ENCODE assay signal across 9 mouse cellular contexts in the genomic region with DNA sequence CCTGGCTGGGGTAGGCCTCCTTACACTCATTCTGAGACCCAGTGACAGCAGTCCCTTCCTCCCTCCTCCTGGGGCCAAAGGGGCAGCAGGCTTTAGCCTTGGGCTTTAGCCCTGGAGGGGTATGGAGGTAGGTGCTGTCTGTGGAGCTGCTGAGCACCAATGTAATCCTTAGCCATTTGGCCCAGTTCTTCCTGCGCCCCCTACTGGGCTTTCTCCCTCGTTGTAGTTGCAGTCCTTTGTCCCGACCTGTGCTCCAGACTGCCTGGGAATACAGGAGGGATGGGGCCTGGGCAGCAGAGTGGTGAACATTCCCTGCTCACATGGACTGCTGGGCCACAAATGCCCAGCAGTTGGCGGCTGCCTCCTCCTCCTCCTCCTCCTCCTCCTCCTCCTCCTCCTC. TPM values are rescaled to one million over a fixed set of nuclear protein-coding genes. Genes with fewer than 3 reads are reported as not detected.
A peak's percentile ranks its signal among the peaks of the same experiment; 100 is the strongest.
DNase-seq lines count a peak whose midpoint lies in the region; ATAC-seq and TF ChIP-seq lines count a peak whose summit lies in the region.
"Had no signal": no experiment of that assay in that cellular context is flagged by ENCODE, and none has a peak within 500 bp of the region (broad histone marks: within the 10 kb centered on the region; RNA-seq: fewer than 3 reads in every experiment).

No protein-coding gene starts in this region.

- H3K4me3 ChIP-seq in kidney, adult 2 months (ENCODE audit: insufficient read depth, low read depth, low read length): no peak overlapping the region
- H3K4me3 ChIP-seq in liver, embryonic 11.5 days (ENCODE audit: low read depth, low read length): no peak overlapping the region
- H3K4me3 ChIP-seq in neural tube, embryonic 14.5 days (ENCODE audit: low read depth, low read length): no peak overlapping the region
- H3K4me3 ChIP-seq: embryonic facial prominence, embryonic 13.5 days had no signal

- peaks cover 6% of the 10 kb centered on the region; the same call in 1 of the 2 replicates for H3K4me1 ChIP-seq in kidney, adult 2 months (ENCODE audit: control insufficient read depth, insufficient read depth, low read length)
- H3K4me1 ChIP-seq in liver, embryonic 11.5 days (replicated peaks; ENCODE audit: control insufficient read depth, insufficient read depth, low read length): peaks cover 19% of the 10 kb centered on the region
- peaks cover 27% of the 10 kb centered on the region for H3K4me1 ChIP-seq in neural tube, embryonic 14.5 days (ENCODE audit: control insufficient read depth, insufficient read depth, low read length)

- H3K27ac ChIP-seq in kidney, adult 2 months (ENCODE audit: insufficient read depth, low read depth, low read length): no peak overlapping the region
- H3K27ac ChIP-seq in liver, embryonic 11.5 days (ENCODE audit: low read depth, low read length): no peak overlapping the region
- H3K27ac ChIP-seq in neural tube, embryonic 14.5 days (ENCODE audit: low read depth, low read length): no peak overlapping the region
- H3K27ac ChIP-seq: embryonic facial prominence, embryonic 13.5 days had no signal

- no peak for TF ChIP-seq POLR2A in kidney, adult 2 months (IDR thresholded peaks at IDR 0.05; ENCODE audit: low read depth, low read length)

- H3K27me3 ChIP-seq in kidney, adult 2 months (replicated peaks; ENCODE audit: control insufficient read depth, insufficient read depth, low read length): no peaks in the 10 kb centered on the region
- no peaks in the 10 kb centered on the region for H3K27me3 ChIP-seq in liver, embryonic 11.5 days (replicated peaks; ENCODE audit: control insufficient read depth, insufficient read depth, low read length)
- no peaks in the 10 kb centered on the region for H3K27me3 ChIP-seq in neural tube, embryonic 14.5 days (ENCODE audit: control insufficient read depth, insufficient read depth, low read length)

- peak; percentile 73 for TF ChIP-seq CTCF in kidney, adult 2 months (conservative IDR thresholded peaks at IDR 0.05; ENCODE audit: insufficient read depth, insufficient read length, low read depth, low read length)

- H3K9ac ChIP-seq in liver, embryonic 11.5 days (ENCODE audit: low read depth, low read length): no peak overlapping the region
- H3K9ac ChIP-seq in neural tube, embryonic 14.5 days (replicated peaks; ENCODE audit: low read depth, low read length): no peak overlapping the region

- H3K4me2 ChIP-seq in liver, embryonic 11.5 days: no peak overlapping the region
- no peak overlapping the region for H3K4me2 ChIP-seq in neural tube, embryonic 14.5 days (ENCODE audit: low read depth, low read length)
- H3K4me2 ChIP-seq: embryonic facial prominence, embryonic 13.5 days had no signal

- peak; percentile 37 for ATAC-seq in liver, embryonic 11.5 days (replicated peaks; ENCODE audit: low FRiP score)
- 0 out of 2 replicates have a peak, but pooled peaks have one; percentile 21 for ATAC-seq in neural tube, embryonic 14.5 days (ENCODE audit: low read depth)

- H3K36me3 ChIP-seq in kidney, adult 2 months (ENCODE audit: control insufficient read depth, insufficient read depth, low read length): no peaks in the 10 kb centered on the region; the same call in 1 of the 2 replicates
- peaks cover 31% of the 10 kb centered on the region for H3K36me3 ChIP-seq in liver, embryonic 11.5 days (ENCODE audit: control insufficient read depth, insufficient read depth, low read length)
- H3K36me3 ChIP-seq in neural tube, embryonic 14.5 days (ENCODE audit: control insufficient read depth, insufficient read depth, low read length): peaks cover 41% of the 10 kb centered on the region

- peak; percentile 73 for DNase-seq in urinary bladder, postnatal 14 days (ENCODE audit: low spot score)
- no peak for DNase-seq in urinary bladder, postnatal 10 days (ENCODE audit: low spot score)
- peak; percentile 71 for DNase-seq in cerebellum, adult 8-10 months
- peak; percentile 56 to 71 for DNase-seq in frontal cortex, postnatal 36 days (ENCODE audit: low spot score in 2 of 2)
- DNase-seq in kidney, adult 2 months: peak; percentile 86
- no peak for DNase-seq in liver, embryonic 11.5 days (ENCODE audit: low spot score)
- DNase-seq in thymus, postnatal 4 days: peak; percentile 76

- WGBS in kidney, adult 2 months: 10% methylated on average over 3 of the region's 4 CpGs
- WGBS in liver, embryonic 11.5 days: 12% methylated on average over 4 of the region's 4 CpGs
- WGBS in neural tube, embryonic 14.5 days: 9% methylated on average over 4 of the region's 4 CpGs

- H3K9me3 ChIP-seq in liver, embryonic 11.5 days (ENCODE audit: control insufficient read depth, low read length): no peaks in the 10 kb centered on the region
- no peaks in the 10 kb centered on the region for H3K9me3 ChIP-seq in neural tube, embryonic 14.5 days (ENCODE audit: control insufficient read depth, low read length)
- H3K9me3 ChIP-seq: embryonic facial prominence, embryonic 13.5 days had no signal

RNA-seq across cellular contexts. Expression of a gene that starts 29.7 kb away (rescaled TPM):
- 59.4 and 62.3 TPM in 2 replicates for polyA plus RNA-seq in kidney, adult 2 months (2012; rRNA removed)
- 29.4 and 30.6 TPM in 2 replicates for polyA plus RNA-seq in liver, embryonic 11.5 days (2014; fragmentation: Nextera tagmentation; extraction: Ambion mirVana)
- 59.3 and 63.6 TPM in 2 replicates for polyA plus RNA-seq in neural tube, embryonic 14.5 days (2014; fragmentation: Nextera tagmentation; extraction: Ambion mirVana)

RNA-seq across cellular contexts. Expression of a gene that starts 34.0 kb away (rescaled TPM):
- polyA plus RNA-seq in kidney, adult 2 months (2012; rRNA removed): 60.0 and 68.9 TPM in 2 replicates
- 12.3 and 12.4 TPM in 2 replicates for polyA plus RNA-seq in liver, embryonic 11.5 days (2014; fragmentation: Nextera tagmentation; extraction: Ambion mirVana)
- 63.9 and 68.0 TPM in 2 replicates for polyA plus RNA-seq in neural tube, embryonic 14.5 days (2014; fragmentation: Nextera tagmentation; extraction: Ambion mirVana)

RNA-seq across cellular contexts. Expression of a gene that starts 36.6 kb away (rescaled TPM):
- 291 and 403 TPM in 2 replicates for polyA plus RNA-seq in kidney, adult 2 months (2012; rRNA removed)
- polyA plus RNA-seq in liver, embryonic 11.5 days (2014; fragmentation: Nextera tagmentation; extraction: Ambion mirVana): 95.1 and 101 TPM in 2 replicates
- polyA plus RNA-seq in neural tube, embryonic 14.5 days (2014; fragmentation: Nextera tagmentation; extraction: Ambion mirVana): 93.2 and 97.7 TPM in 2 replicates

RNA-seq across cellular contexts. Expression of a gene that starts 45.4 kb away (rescaled TPM):
- polyA plus RNA-seq in kidney, adult 2 months (2012; rRNA removed): 0.05 and 0.11 TPM in 2 replicates
- polyA plus RNA-seq in liver, embryonic 11.5 days (2014; fragmentation: Nextera tagmentation; extraction: Ambion mirVana): 0.04 TPM in 1 of 2 replicates, not detected in the other
- polyA plus RNA-seq in neural tube, embryonic 14.5 days (2014; fragmentation: Nextera tagmentation; extraction: Ambion mirVana): 3.5 and 5.8 TPM in 2 replicates

RNA-seq across cellular contexts. Expression of a gene that starts 58.0 kb away (rescaled TPM):
- polyA plus RNA-seq in kidney, adult 2 months (2012; rRNA removed): 56.8 and 66.9 TPM in 2 replicates
- 20.5 and 22.4 TPM in 2 replicates for polyA plus RNA-seq in liver, embryonic 11.5 days (2014; fragmentation: Nextera tagmentation; extraction: Ambion mirVana)
- polyA plus RNA-seq in neural tube, embryonic 14.5 days (2014; fragmentation: Nextera tagmentation; extraction: Ambion mirVana): 11.2 and 13.8 TPM in 2 replicates

Comparison
In these comparisons a context has a peak if more than half of its experiments do, and no peak if none do; other contexts are left out.
1. DNase-seq: peak in urinary bladder, postnatal 14 days (single experiment), cerebellum, adult 8-10 months (single experiment), frontal cortex, postnatal 36 days (2 of 2), kidney, adult 2 months (single experiment) and thymus, postnatal 4 days (single experiment); none in urinary bladder, postnatal 10 days (single experiment) and liver, embryonic 11.5 days (single experiment).